Mouse (Mus musculus) heart, embryonic 11.5 days (tissue): ENCODE measurements around the gene Tmem136. TPM values are rescaled to one million over a fixed set of nuclear protein-coding genes. Genes with fewer than 3 reads are reported as not detected.

ENCODE experiments used
- ATAC-seq: fragments of 200-750 bp; cut with Nextera tagmentation; replicated peaks from 2 replicates; pipeline ENCODE4 v1.8.0; 2017; ENCODE audit warnings: moderate library complexity; ENCODE audit not compliant: insufficient number of reproducible peaks, low FRiP score, low TSS enrichment
- H3K27ac ChIP-seq: fragments of 300-500 bp; sonication (generic); 2 replicates; pipeline ENCODE4 v1.5.1; 2014; ENCODE audit warnings: mild to moderate bottlenecking, low read depth, low read length
- H3K27me3 ChIP-seq: fragments of 300-500 bp; sonication (generic); 2 replicates; pipeline ENCODE4 v1.6.1; 2014; ENCODE audit warnings: mild to moderate bottlenecking, low read length, mixed read lengths; ENCODE audit not compliant: control insufficient read depth, insufficient read depth
- H3K36me3 ChIP-seq: fragments of 300-500 bp; sonication (generic); 2 replicates; pipeline ENCODE4 v1.6.1; 2014; ENCODE audit warnings: mild to moderate bottlenecking, low read length, moderate library complexity, mixed read lengths; ENCODE audit not compliant: control insufficient read depth, insufficient read depth
- H3K4me1 ChIP-seq: fragments of 300-500 bp; sonication (generic); 2 replicates; pipeline ENCODE4 v1.6.1; 2014; ENCODE audit warnings: low read length; ENCODE audit not compliant: control insufficient read depth, insufficient read depth
- H3K4me2 ChIP-seq: fragments of 300-500 bp; sonication (generic); 2 replicates; pipeline ENCODE4 v1.6.1; 2014; ENCODE audit warnings: mild to moderate bottlenecking, moderate library complexity
- H3K4me3 ChIP-seq: fragments of 300-500 bp; sonication (generic); 2 replicates; pipeline ENCODE4 v1.5.1; 2014; ENCODE audit warnings: low read depth, low read length
- H3K9ac ChIP-seq: fragments of 300-500 bp; sonication (generic); 2 replicates; pipeline ENCODE4 v1.6.1; 2014; ENCODE audit warnings: mild to moderate bottlenecking, low read depth, low read length, moderate library complexity
- H3K9me3 ChIP-seq: fragments of 300-500 bp; sonication (generic); replicated peaks from 2 replicates; pipeline ENCODE4 v1.6.1; 2016; ENCODE audit warnings: low read length; ENCODE audit not compliant: control insufficient read depth
- WGBS: fragments of 180-500 bp; shearing (Covaris S2); extraction: QIAGEN DNeasy Blood & Tissue Kit; methylation state at CpG from one replicate; pipeline ENCODE4 v1.1.7; 2014; ENCODE audit not compliant: insufficient replicate concordance; 5-methylcytosine and 5-hydroxymethylcytosine counted together
- polyA plus RNA-seq: library from polyadenylated mRNA; unstranded; fragments of >200 nt; fragmentation: Nextera tagmentation; extraction: Ambion mirVana; gene quantifications from 2 replicates; pipeline ENCODE4 v1.2.1, GENCODE M21; 2014

Tmem136 gene
- polyA plus RNA-seq, 1 experiment from 2014 or later: 14.1 TPM

- WGBS: 90% methylated on average over 1 of the region's 1 CpGs
- H3K4me1 ChIP-seq: no peaks in the 10 kb centered on the region
- no peak overlapping the region for H3K4me3 ChIP-seq
- H3K4me2 ChIP-seq: no peak overlapping the region
- H3K36me3 ChIP-seq: no peaks in the 10 kb centered on the region
- no peaks in the 10 kb centered on the region for H3K27me3 ChIP-seq
- no peak for ATAC-seq
- H3K27ac ChIP-seq: no peak overlapping the region
- no peak overlapping the region for H3K9ac ChIP-seq
- H3K9me3 ChIP-seq: no peaks in the 10 kb centered on the region
These were observed 54.8 kb downstream of the Tmem136 start for GRCm38 (mm10) chr9:43061545-43061944.

Other genes starting within 250 kb of the Tmem136 start
- gene Grik4, start 172.1 kb downstream of the Tmem136 start, polyA plus RNA-seq: 0.34 and 0.43 TPM in 2 replicates
- 9.6 and 16.8 TPM in 2 replicates for gene Arhgef12, start 9.3 kb downstream of the Tmem136 start, polyA plus RNA-seq
- gene Pou2f3, start 93.8 kb upstream of the Tmem136 start, polyA plus RNA-seq: not detected in 2 replicates
- gene Oaf, start 123.3 kb upstream of the Tmem136 start, polyA plus RNA-seq: 37.8 and 41.1 TPM in 2 replicates
- gene Trim29, start 194.3 kb upstream of the Tmem136 start, polyA plus RNA-seq: 0.13 and 0.31 TPM in 2 replicates